Mouse (Mus musculus) CD4-positive naive resting alpha-beta T cell, adult 76 days (primary cell): ENCODE results near the gene Spin2e. TPM values are rescaled to one million over a fixed set of nuclear protein-coding genes. Genes with fewer than 3 reads are reported as not detected.

Experiments
- total RNA-seq: library from RNA; stranded (reverse); gene quantifications from one replicate; pipeline ENCODE4 v1.2.4, GENCODE M21; 2023

Spin2e gene
- total RNA-seq = not detected

GRCm38 (mm10) chrX:31618820-31619219 lies at the start of gene Spin2e:
Gene Spin2e (minus strand): TSS chrX:31618920.

GRCm38 (mm10) chrX:31574183-31574582 lies 44.5 kb downstream of the Spin2e start, which contains the start of gene Gm21883:
Gene Gm21883 (minus strand): TSS chrX:31574283.

Other genes starting within 250 kb of the Spin2e start
- not detected for gene Btbd35f19, start 235.0 kb downstream of the Spin2e start, total RNA-seq
- not detected for gene Gm21883, start 44.6 kb downstream of the Spin2e start, total RNA-seq
- not detected for gene Btbd35f25, start 98.2 kb upstream of the Spin2e start, total RNA-seq